Mouse (Mus musculus) left cerebral cortex, adult 2 months (tissue): Measurements from ENCODE around the gene Siae. TPM values are rescaled to one million over a fixed set of nuclear protein-coding genes. Genes with fewer than 3 reads are reported as not detected.

ENCODE experiments used
- DNase-seq, 2 experiments: peaks; one replicate each; pipeline ENCODE4 v3.0.0; 2021 to 2022; ENCODE audit warnings: low spot score in 2 of 2, mixed read lengths in 1 of 2; ENCODE audit errors: extremely low spot score in 1 of 2
- H3K27ac ChIP-seq: fragments of 200-600 bp; 2 replicates; pipeline ENCODE4 v1.8.1; 2022
- H3K4me3 ChIP-seq: fragments of 200-600 bp; 2 replicates; pipeline ENCODE4 v1.8.1; 2022
- CTCF ChIP-seq: fragments of 200-600 bp; IDR thresholded peaks from 2 replicates; pipeline ENCODE4 v1.8.1; 2022; ENCODE audit warnings: antibody characterized with exemption, mild to moderate bottlenecking, moderate library complexity
- intact Hi-C: fragments of 180-260 bp; cut with DNase I; formaldehyde crosslinking; loops from one replicate; pipeline ENCODE4 v1.15.1; 2025
- total RNA-seq, 2 experiments: library from RNA; stranded (reverse); gene quantifications; 2 replicates each; pipeline ENCODE4 v1.2.3; 2021

Siae gene
- total RNA-seq, 2 experiments from 2014 or later: 17.1 to 18.8 TPM

- Histone ChIP-seq H3K27ac (peak overlapping the region; percentile 95), H3K4me3 (no peak overlapping the region)
- no peak for TF ChIP-seq CTCF
- DNase-seq: no peak
- intact Hi-C loops: loop anchor here (2.0 kb wide), 1 partner anchor 46 kb away; no protein-coding TSS in a partner anchor
Measured at GRCm38 (mm10) chr9:37615220-37615619, 59.7 kb downstream of the Siae start.

- Histone ChIP-seq H3K4me3 (no peak overlapping the region), H3K27ac (peak overlapping the region; percentile 95)
- intact Hi-C loops: loop anchor here (1.0 kb wide), 2 partner anchors 154 to 184 kb away; no protein-coding TSS in a partner anchor
- peak; percentile 65 for TF ChIP-seq CTCF
- no peak for DNase-seq
Measured at GRCm38 (mm10) chr9:37616770-37617169, 61.3 kb downstream of the Siae start.

- peak in 1 of 2 experiments; percentile 52 for DNase-seq
- Histone ChIP-seq H3K4me3 (no peak overlapping the region), H3K27ac (peak overlapping the region; percentile 58; the same call in 1 of the 2 replicates)
- TF ChIP-seq CTCF: no peak
- intact Hi-C loops: loop anchor here (5.0 kb wide), 1 partner anchor 311 kb away; no protein-coding TSS in a partner anchor
Measured at GRCm38 (mm10) chr9:37621290-37621689, 65.8 kb downstream of the Siae start.

- H3K27ac ChIP-seq: peak overlapping the region; percentile 47
- intact Hi-C loops: loop anchor here (5.0 kb wide), 1 partner anchor 308 kb away; no protein-coding TSS in a partner anchor
- H3K4me3 ChIP-seq: no peak overlapping the region
- TF ChIP-seq CTCF: no peak
- no peak for DNase-seq
Measured at GRCm38 (mm10) chr9:37623981-37624380, 68.5 kb downstream of the Siae start.

GRCm38 (mm10) chr9:37624502-37624901 lies 69.0 kb downstream of the Siae start:
- no peak for DNase-seq
- intact Hi-C loops: loop anchor here (5.0 kb wide), 1 partner anchor 308 kb away; no protein-coding TSS in a partner anchor
- TF ChIP-seq CTCF: no peak
- Histone ChIP-seq H3K4me3 (no peak overlapping the region), H3K27ac (peak overlapping the region; percentile 47)

GRCm38 (mm10) chr9:37625129-37625528 lies 69.6 kb downstream of the Siae start:
- no peak for TF ChIP-seq CTCF
- DNase-seq: no peak
- intact Hi-C loops: loop anchor here (5.0 kb wide), 1 partner anchor 52 kb away; no protein-coding TSS in a partner anchor
- Histone ChIP-seq H3K4me3 (no peak overlapping the region), H3K27ac (peak overlapping the region; percentile 96)

GRCm38 (mm10) chr9:37625641-37626040 lies 70.1 kb downstream of the Siae start:
- intact Hi-C loops: loop anchor here (5.0 kb wide), 1 partner anchor 52 kb away; no protein-coding TSS in a partner anchor

GRCm38 (mm10) chr9:37626103-37626567 lies 70.6 kb downstream of the Siae start:
- Histone ChIP-seq H3K4me3 (no peak overlapping the region), H3K27ac (peak overlapping the region; percentile 96)
- peak in 1 of 2 experiments; percentile 38 for DNase-seq
- no peak for TF ChIP-seq CTCF
- intact Hi-C loops: loop anchor here (5.0 kb wide), 1 partner anchor 51 kb away; no protein-coding TSS in a partner anchor

More at GRCm38 (mm10) chr9:37625641-37626040, 70.1 kb downstream of the Siae start:
- DNase-seq: peak; percentile 71 to 84
- peak overlapping the region; percentile 96 for H3K27ac ChIP-seq
- no peak for TF ChIP-seq CTCF
- H3K4me3 ChIP-seq: no peak overlapping the region

GRCm38 (mm10) chr9:37627263-37627662 lies 71.8 kb downstream of the Siae start:
- peak overlapping the region; percentile 50; the same call in 1 of the 2 replicates for H3K27ac ChIP-seq
- intact Hi-C loops: loop anchor here (5.0 kb wide), 1 partner anchor 50 kb away; no protein-coding TSS in a partner anchor
- no peak for DNase-seq
- TF ChIP-seq CTCF: no peak
- H3K4me3 ChIP-seq: no peak overlapping the region

GRCm38 (mm10) chr9:37628581-37628980 lies 73.1 kb downstream of the Siae start:
- intact Hi-C loops: loop anchor here (5.0 kb wide), 1 partner anchor 49 kb away; no protein-coding TSS in a partner anchor
- TF ChIP-seq CTCF: no peak
- no peak overlapping the region for H3K4me3 ChIP-seq
- no peak overlapping the region for H3K27ac ChIP-seq
- DNase-seq: no peak

GRCm38 (mm10) chr9:37629941-37630340 lies 74.4 kb downstream of the Siae start:
- intact Hi-C loops: loop anchor here (5.0 kb wide), 1 partner anchor 47 kb away; no protein-coding TSS in a partner anchor
- Histone ChIP-seq H3K4me3 (no peak overlapping the region), H3K27ac (no peak overlapping the region)
- no peak for DNase-seq
- no peak for TF ChIP-seq CTCF

- DNase-seq: no peak
- intact Hi-C loops: no loop called here
- TF ChIP-seq CTCF: no peak
- Histone ChIP-seq H3K4me3 (no peak overlapping the region), H3K27ac (peak overlapping the region; percentile 6)
Measured at GRCm38 (mm10) chr9:37632305-37632704, 76.8 kb downstream of the Siae start.

GRCm38 (mm10) chr9:37634269-37634668 lies 78.8 kb downstream of the Siae start:
- no peak for DNase-seq
- Histone ChIP-seq H3K27ac (no peak overlapping the region), H3K4me3 (no peak overlapping the region)
- intact Hi-C loops: no loop called here
- no peak for TF ChIP-seq CTCF
